Mouse (Mus musculus) erythroblast, embryonic 14.5 days (primary cell): Measurements from ENCODE around the gene Adcy5. TPM values are rescaled to one million over a fixed set of nuclear protein-coding genes. Genes with fewer than 3 reads are reported as not detected.

Source experiments
- H3K27me3 ChIP-seq: 2 replicates; pipeline ENCODE4 v1.6.1; 2012; ENCODE audit warnings: inconsistent platforms; ENCODE audit not compliant: control insufficient read depth
- H3K36me3 ChIP-seq: 2 replicates; pipeline ENCODE4 v1.6.1; 2012; ENCODE audit warnings: mild to moderate bottlenecking, inconsistent platforms; ENCODE audit not compliant: control insufficient read depth
- H3K4me1 ChIP-seq: 2 replicates; pipeline ENCODE4 v1.6.1; 2012; ENCODE audit warnings: inconsistent platforms; ENCODE audit not compliant: control insufficient read depth
- H3K4me3 ChIP-seq: replicated peaks from 2 replicates; pipeline ENCODE3; 2012; ENCODE audit warnings: moderate library complexity, mild to moderate bottlenecking, inconsistent platforms
- H3K9me3 ChIP-seq: 2 replicates; pipeline ENCODE4 v1.6.1; 2012; ENCODE audit warnings: low read length, inconsistent platforms, mixed read lengths; ENCODE audit not compliant: control insufficient read depth
- GATA1 ChIP-seq: IDR thresholded peaks from 2 replicates; pipeline ENCODE4 v1.6.1; 2012; ENCODE audit warnings: low read length, inconsistent platforms, mixed read lengths
- TAL1 ChIP-seq: IDR thresholded peaks from 3 replicates; pipeline ENCODE4 v1.6.1; 2012; ENCODE audit warnings: low read length, inconsistent platforms, mixed read lengths
- polyA plus RNA-seq: library from polyadenylated mRNA; stranded (reverse); fragments of >175 nt; gene quantifications from 2 replicates; pipeline ENCODE4 v1.2.3, GENCODE M21; 2012

Adcy5 gene
- polyA plus RNA-seq, 1 experiment: not detected

GRCm38 (mm10) chr16:35303721-35304120 lies 149.0 kb downstream of the Adcy5 start:
- no peaks in the 10 kb centered on the region for H3K27me3 ChIP-seq

GRCm38 (mm10) chr16:35304416-35304815 lies 149.7 kb downstream of the Adcy5 start:
- Histone ChIP-seq H3K36me3 (no peaks in the 10 kb centered on the region; the same call in 1 of the 2 replicates), H3K9me3 (no peaks in the 10 kb centered on the region), H3K4me3 (no peak overlapping the region), H3K4me1 (no peaks in the 10 kb centered on the region), H3K27me3 (no peaks in the 10 kb centered on the region)
- no peak for TF ChIP-seq GATA1
- TF ChIP-seq TAL1: no peak

More at GRCm38 (mm10) chr16:35303721-35304120, 149.0 kb downstream of the Adcy5 start:
- Histone ChIP-seq H3K4me1 (no peaks in the 10 kb centered on the region), H3K36me3 (no peaks in the 10 kb centered on the region; the same call in 1 of the 2 replicates), H3K4me3 (no peak overlapping the region), H3K9me3 (no peaks in the 10 kb centered on the region)
- no peak for TF ChIP-seq TAL1
- no peak for TF ChIP-seq GATA1

- no peaks in the 10 kb centered on the region for H3K27me3 ChIP-seq
- H3K9me3 ChIP-seq: no peaks in the 10 kb centered on the region
- no peak overlapping the region for H3K4me3 ChIP-seq
- TF ChIP-seq TAL1: no peak
- H3K4me1 ChIP-seq: no peaks in the 10 kb centered on the region
- no peaks in the 10 kb centered on the region; the same call in 1 of the 2 replicates for H3K36me3 ChIP-seq
These were observed 150.5 kb downstream of the Adcy5 start for GRCm38 (mm10) chr16:35305226-35305625.

DNA sequence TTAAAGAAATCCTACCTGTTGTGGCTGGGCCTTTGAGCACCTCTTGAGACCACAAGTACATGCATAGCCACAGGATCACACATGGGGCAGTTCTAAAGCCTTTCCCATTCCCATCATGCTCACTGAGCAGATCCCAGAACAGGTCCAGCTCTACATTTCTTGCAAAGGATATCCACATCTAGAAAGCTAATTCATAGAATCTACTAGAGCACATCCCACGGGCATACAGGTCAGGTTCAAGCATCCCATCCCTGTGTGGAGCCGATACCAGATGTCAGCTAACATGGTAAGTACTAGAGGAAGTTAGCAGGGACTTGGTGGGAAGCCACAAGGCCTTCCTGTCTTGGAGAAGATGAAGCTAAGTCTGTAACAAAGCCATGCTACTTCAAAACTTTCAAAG lies 152.0 kb downstream of the Adcy5 start:
- Histone ChIP-seq H3K4me3 (no peak overlapping the region), H3K36me3 (no peaks in the 10 kb centered on the region; the same call in 1 of the 2 replicates), H3K4me1 (no peaks in the 10 kb centered on the region), H3K27me3 (no peaks in the 10 kb centered on the region), H3K9me3 (no peaks in the 10 kb centered on the region)
- TF ChIP-seq TAL1 (no peak), GATA1 (no peak)

DNA sequence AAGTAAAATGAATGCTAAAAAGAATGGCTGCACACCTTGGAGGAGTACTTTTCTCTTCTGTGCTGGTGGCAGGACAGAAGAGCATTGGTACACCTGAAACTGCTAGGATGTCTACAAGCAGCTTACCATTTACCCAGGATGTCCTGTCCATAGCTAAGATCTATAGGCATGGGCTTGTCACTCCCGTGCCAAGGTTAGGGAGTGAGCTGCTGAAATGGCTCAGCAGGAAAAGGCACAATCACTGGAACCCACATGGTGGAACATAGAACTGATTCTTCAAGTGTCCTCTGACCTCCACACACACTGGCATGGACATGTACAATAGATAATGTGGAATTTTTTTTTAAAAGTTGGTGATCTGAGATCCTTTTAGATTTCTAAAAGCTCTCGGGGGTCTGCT lies 152.7 kb downstream of the Adcy5 start:
- Histone ChIP-seq H3K36me3 (no peaks in the 10 kb centered on the region; the same call in 1 of the 2 replicates), H3K9me3 (no peaks in the 10 kb centered on the region), H3K4me1 (no peaks in the 10 kb centered on the region), H3K27me3 (no peaks in the 10 kb centered on the region), H3K4me3 (no peak overlapping the region)
- no peak for TF ChIP-seq GATA1
- TF ChIP-seq TAL1: no peak

GRCm38 (mm10) chr16:35308016-35308415 lies 153.3 kb downstream of the Adcy5 start:
- H3K27me3 ChIP-seq: no peaks in the 10 kb centered on the region
- no peak overlapping the region for H3K4me3 ChIP-seq
- no peaks in the 10 kb centered on the region for H3K9me3 ChIP-seq
- H3K4me1 ChIP-seq: no peaks in the 10 kb centered on the region
- H3K36me3 ChIP-seq: no peaks in the 10 kb centered on the region; the same call in 1 of the 2 replicates
- TF ChIP-seq TAL1 (no peak), GATA1 (no peak)

GRCm38 (mm10) chr16:35308486-35309143 lies 153.9 kb downstream of the Adcy5 start:
- Histone ChIP-seq H3K4me1 (no peaks in the 10 kb centered on the region), H3K9me3 (no peaks in the 10 kb centered on the region), H3K4me3 (no peak overlapping the region), H3K36me3 (no peaks in the 10 kb centered on the region; the same call in 1 of the 2 replicates), H3K27me3 (no peaks in the 10 kb centered on the region)
- TF ChIP-seq TAL1 (no peak), GATA1 (no peak)

GRCm38 (mm10) chr16:35309634-35310033 lies 155.0 kb downstream of the Adcy5 start:
- H3K9me3 ChIP-seq: no peaks in the 10 kb centered on the region
- no peaks in the 10 kb centered on the region; the same call in 1 of the 2 replicates for H3K36me3 ChIP-seq
- TF ChIP-seq GATA1: no peak
- no peak for TF ChIP-seq TAL1
- H3K4me1 ChIP-seq: no peaks in the 10 kb centered on the region
- H3K4me3 ChIP-seq: no peak overlapping the region
- no peaks in the 10 kb centered on the region for H3K27me3 ChIP-seq

- H3K36me3 ChIP-seq: no peaks in the 10 kb centered on the region; the same call in 1 of the 2 replicates
- H3K4me1 ChIP-seq: no peaks in the 10 kb centered on the region
- H3K9me3 ChIP-seq: no peaks in the 10 kb centered on the region
- no peak overlapping the region for H3K4me3 ChIP-seq
- no peaks in the 10 kb centered on the region for H3K27me3 ChIP-seq
- TF ChIP-seq TAL1 (no peak), GATA1 (no peak)
These were observed 156.0 kb downstream of the Adcy5 start for GRCm38 (mm10) chr16:35310551-35311110.

DNA sequence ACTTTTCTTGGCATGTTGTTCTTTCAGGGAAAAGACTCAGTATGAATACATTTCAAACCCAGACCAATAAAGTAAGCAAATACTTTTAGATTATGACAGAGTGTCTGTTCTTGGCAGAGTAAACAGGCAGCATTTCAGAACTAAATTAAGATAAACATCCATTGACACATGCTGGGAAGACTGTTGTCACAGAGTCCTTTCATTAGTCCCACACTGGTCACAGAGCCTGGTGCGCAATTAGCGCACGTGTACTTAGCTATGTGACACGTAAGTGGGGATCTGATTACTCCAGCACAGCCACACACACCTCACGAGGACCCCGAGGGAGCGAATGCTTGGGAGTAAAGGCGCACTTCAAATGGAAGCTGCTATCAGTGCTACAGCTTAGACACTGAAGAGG lies 156.9 kb downstream of the Adcy5 start:
- Histone ChIP-seq H3K4me1 (no peaks in the 10 kb centered on the region), H3K27me3 (no peaks in the 10 kb centered on the region)
- TF ChIP-seq TAL1 (no peak), GATA1 (no peak)

More for the DNA sequence above, 156.9 kb downstream of the Adcy5 start:
- Histone ChIP-seq H3K36me3 (no peaks in the 10 kb centered on the region; the same call in 1 of the 2 replicates), H3K9me3 (no peaks in the 10 kb centered on the region), H3K4me3 (no peak overlapping the region)
